ENCODE assay signal across 8 mouse cellular contexts in genomic region chrX:101299055-101299454, GRCm38 (mm10). TPM values are rescaled to one million over a fixed set of nuclear protein-coding genes. Genes with fewer than 3 reads are reported as not detected.
DNase-seq lines count a peak whose midpoint lies in the region; ATAC-seq and TF ChIP-seq lines count a peak whose summit lies in the region.

TSS of gene Nlgn3 (plus strand) at chrX:101299168.

- no peak for DNase-seq in heart, adult 9 months (ENCODE audit: low spot score in 2 of 2)
- peak; percentile 24 for DNase-seq in adrenal gland, adult 2 months
- peak; percentile 54 for DNase-seq in embryonic facial prominence, embryonic 10.5 days (ENCODE audit: low spot score)
- peak in 1 of 2 experiments; percentile 68 for DNase-seq in layer of hippocampus, adult 2 months (ENCODE audit: low spot score in 2 of 2)
- no peak for DNase-seq in liver, postnatal 0 days
- peak; percentile 30 for DNase-seq in stomach, postnatal 0 days (ENCODE audit: low spot score)
- DNase-seq in gastrocnemius, postnatal 14 days, result no peak

- H3K27me3 ChIP-seq in heart, embryonic 13.5 days (replicated peaks), result peaks cover 24% of the 10 kb centered on the region
- peaks cover 99% of the 10 kb centered on the region for H3K27me3 ChIP-seq in embryonic facial prominence, embryonic 10.5 days (replicated peaks; ENCODE audit: low read depth, poor library complexity, severe bottlenecking)
- peaks cover 6% of the 10 kb centered on the region; the same call in 1 of the 2 replicates for H3K27me3 ChIP-seq in liver, postnatal 0 days (ENCODE audit: insufficient read depth, low read length)
- H3K27me3 ChIP-seq in stomach, postnatal 0 days (ENCODE audit: control insufficient read depth, insufficient read depth, low read length), result no peaks in the 10 kb centered on the region

- no peak for ATAC-seq in heart, embryonic 13.5 days (ENCODE audit: extremely low read depth, insufficient number of reproducible peaks, low FRiP score, low TSS enrichment)
- ATAC-seq in liver, postnatal 0 days, result no peak
- ATAC-seq in stomach, postnatal 0 days (ENCODE audit: low FRiP score, low TSS enrichment), result 0 out of 2 replicates have a peak, but pooled peaks have one; percentile 22

- peaks cover 10% of the 10 kb centered on the region for H3K4me1 ChIP-seq in heart, embryonic 13.5 days
- peaks cover 47% of the 10 kb centered on the region for H3K4me1 ChIP-seq in embryonic facial prominence, embryonic 10.5 days
- no peaks in the 10 kb centered on the region for H3K4me1 ChIP-seq in liver, postnatal 0 days (ENCODE audit: insufficient read depth)
- H3K4me1 ChIP-seq in stomach, postnatal 0 days (replicated peaks; ENCODE audit: control insufficient read depth, insufficient read depth), result no peaks in the 10 kb centered on the region

- peak within 1 kb of the TSS; percentile 46 for H3K4me3 ChIP-seq in heart, embryonic 13.5 days
- H3K4me3 ChIP-seq in embryonic facial prominence, embryonic 10.5 days, result peak within 1 kb of the TSS; percentile 53
- H3K4me3 ChIP-seq in layer of hippocampus, adult 2 months, result peak within 1 kb of the TSS; percentile 72
- H3K4me3 ChIP-seq in liver, postnatal 0 days (ENCODE audit: low read depth, low read length), result no peak within 1 kb of the TSS
- peak within 1 kb of the TSS; percentile 27 for H3K4me3 ChIP-seq in stomach, postnatal 0 days (ENCODE audit: low read depth, low read length)

- intact Hi-C loops in gastrocnemius, postnatal 14 days (cut with DNase I; ENCODE audit: low total_unique reads), result no loop called here

- WGBS in heart, embryonic 13.5 days, result 6% methylated on average over 14 of the region's 24 CpGs
- 26% methylated on average over 24 of the region's 24 CpGs for WGBS in embryonic facial prominence, embryonic 10.5 days
- WGBS in liver, postnatal 0 days (ENCODE audit: insufficient replicate concordance), result 12% methylated on average over 15 of the region's 24 CpGs
- 12% methylated on average over 11 of the region's 24 CpGs for WGBS in stomach, postnatal 0 days

- no peak within 1 kb of the TSS for H3K27ac ChIP-seq in heart, embryonic 13.5 days (replicated peaks)
- peak within 1 kb of the TSS; percentile 76 for H3K27ac ChIP-seq in embryonic facial prominence, embryonic 10.5 days (replicated peaks)
- peak within 1 kb of the TSS; percentile 95 for H3K27ac ChIP-seq in layer of hippocampus, adult 2 months
- H3K27ac ChIP-seq in liver, postnatal 0 days (ENCODE audit: low read depth), result no peak within 1 kb of the TSS
- no peak within 1 kb of the TSS for H3K27ac ChIP-seq in stomach, postnatal 0 days (replicated peaks)

- no peaks in the 10 kb centered on the region for H3K9me3 ChIP-seq in heart, embryonic 13.5 days
- H3K9me3 ChIP-seq in embryonic facial prominence, embryonic 10.5 days, result no peaks in the 10 kb centered on the region
- no peaks in the 10 kb centered on the region for H3K9me3 ChIP-seq in liver, postnatal 0 days (ENCODE audit: low read length)
- no peaks in the 10 kb centered on the region for H3K9me3 ChIP-seq in stomach, postnatal 0 days (ENCODE audit: control insufficient read depth, low read length)

- H3K9ac ChIP-seq in heart, embryonic 13.5 days, result peak within 1 kb of the TSS; percentile 66
- no peak within 1 kb of the TSS for H3K9ac ChIP-seq in liver, postnatal 0 days (replicated peaks)
- H3K9ac ChIP-seq in stomach, postnatal 0 days (ENCODE audit: low read length), result peak within 1 kb of the TSS; percentile 27

- no peak for TF ChIP-seq CTCF in layer of hippocampus, adult 2 months (conservative IDR thresholded peaks at IDR 0.05)
- TF ChIP-seq CTCF in liver, postnatal 0 days (IDR thresholded peaks at IDR 0.05; ENCODE audit: low read depth), result no peak
- TF ChIP-seq CTCF in stomach, postnatal 0 days (IDR thresholded peaks at IDR 0.05; ENCODE audit: low read depth), result no peak

- H3K4me2 ChIP-seq in heart, embryonic 13.5 days, result peak within 1 kb of the TSS; percentile 67
- H3K4me2 ChIP-seq in liver, postnatal 0 days (ENCODE audit: low read depth, low read length), result peak within 1 kb of the TSS; percentile 18; the same call in 1 of the 2 replicates
- peak within 1 kb of the TSS; percentile 54 for H3K4me2 ChIP-seq in stomach, postnatal 0 days (replicated peaks; ENCODE audit: low read depth)

- no peak for TF ChIP-seq EP300 in liver, postnatal 0 days (IDR thresholded peaks at IDR 0.05; ENCODE audit: low read depth)
- TF ChIP-seq EP300 in stomach, postnatal 0 days (optimal IDR thresholded peaks at IDR 0.05), result no peak

- peaks cover 38% of the 10 kb centered on the region for H3K36me3 ChIP-seq in heart, embryonic 13.5 days
- peaks cover 40% of the 10 kb centered on the region for H3K36me3 ChIP-seq in embryonic facial prominence, embryonic 10.5 days (replicated peaks)
- peaks cover 6% of the 10 kb centered on the region; the same call in 1 of the 2 replicates for H3K36me3 ChIP-seq in liver, postnatal 0 days (replicated peaks; ENCODE audit: insufficient read depth, low read length)
- H3K36me3 ChIP-seq in stomach, postnatal 0 days (ENCODE audit: control insufficient read depth, insufficient read depth, low read length), result no peaks in the 10 kb centered on the region

RNA-seq across cellular contexts. Expression of gene Nlgn3, which starts in this region (rescaled TPM):
- 2.0 and 2.5 TPM in 2 replicates for polyA plus RNA-seq in heart, embryonic 13.5 days (2015; fragmentation: Nextera tagmentation; extraction: Ambion mirVana)
- 10 to 100 TPM in 1 of 2 experiments, 1 to 10 TPM in 1; 5.2 to 28.2 TPM for total RNA-seq in adrenal gland, adult 2 months (2021)
- polyA plus RNA-seq in adrenal gland, adult 2 months (2012; rRNA removed), result 2.8 and 3.9 TPM in 2 replicates
- polyA plus RNA-seq in embryonic facial prominence, embryonic 10.5 days (2016; fragmentation: Nextera tagmentation; extraction: Ambion mirVana), result 4.9 and 8.3 TPM in 2 replicates
- total RNA-seq in layer of hippocampus, adult 2 months (2021), result 100 to 1,000 TPM; 178 to 182 TPM
- 0.05 and 0.06 TPM in 2 replicates for polyA plus RNA-seq in liver, postnatal 0 days (2015; fragmentation: Nextera tagmentation; extraction: Ambion mirVana)
- 1.7 TPM in 2 replicates for polyA plus RNA-seq in stomach, postnatal 0 days (2015; fragmentation: Nextera tagmentation; extraction: Ambion mirVana)
- total RNA-seq in gastrocnemius, postnatal 14 days (2021), result under 1 TPM; 0.18 to 0.66 TPM

Comparison
In these comparisons a context has a peak if more than half of its experiments do, and no peak if none do; other contexts are left out.
1. RNA of gene Nlgn3 (total RNA-seq): 178 to 182 TPM in layer of hippocampus, adult 2 months; 5.2 to 28.2 TPM in adrenal gland, adult 2 months and 0.18 to 0.66 TPM in gastrocnemius, postnatal 14 days; every median in the first group is over 4 times any median in the second.
2. H3K27ac ChIP-seq: peak in embryonic facial prominence, embryonic 10.5 days (single experiment) and layer of hippocampus, adult 2 months (single experiment); none in heart, embryonic 13.5 days (single experiment), liver, postnatal 0 days (single experiment) and stomach, postnatal 0 days (single experiment).
3. DNase-seq: peak in adrenal gland, adult 2 months (single experiment), embryonic facial prominence, embryonic 10.5 days (single experiment) and stomach, postnatal 0 days (single experiment); none in heart, adult 9 months (0 of 2), liver, postnatal 0 days (single experiment) and gastrocnemius, postnatal 14 days (single experiment).
4. Peak in every context shown above with its lines, with median percentiles within 50 percentile points of each other: H3K4me2 ChIP-seq.